Mouse (Mus musculus): ENCODE measurements around the gene Igfbp5. TPM values are rescaled to one million over a fixed set of nuclear protein-coding genes. Genes with fewer than 3 reads are reported as not detected.

Igfbp5 gene
- total RNA-seq, 1 experiment = 2.1 TPM

GRCm38 (mm10) chr1:72809951-72810675 is 64.6 kb downstream of the Igfbp5 start:
- H3K9me3 ChIP-seq (ENCODE audit: control insufficient read depth, insufficient read depth, low read depth, low read length) = no peaks in the 10 kb centered on the region
- H3K9ac ChIP-seq (ENCODE audit: insufficient read depth, low read depth, low read length, poor library complexity, severe bottlenecking) = no peak overlapping the region
- no peak overlapping the region for H3K27ac ChIP-seq (ENCODE audit: insufficient read depth, low read depth, low read length, poor library complexity, severe bottlenecking)
- no peak overlapping the region for H3K4me3 ChIP-seq (ENCODE audit: insufficient read depth in 1 of 2, low read depth in 1 of 2, low read length in 2 of 2, poor library complexity in 1 of 2, severe bottlenecking in 1 of 2)
- in situ Hi-C loops (cut with MboI; ENCODE audit: low sequenced_read_pairs in 2 of 2, unreplicated experiment in 2 of 2) = no loop called here
- H3K4me1 ChIP-seq (ENCODE audit: control insufficient read depth in 2 of 2, insufficient read depth in 2 of 2, low read length in 2 of 2, poor library complexity in 1 of 2) = peaks cover 12 to 25% of the 10 kb centered on the region in 2 experiments
- H3K36me3 ChIP-seq (ENCODE audit: control insufficient read depth, insufficient read depth, low read length, poor library complexity, severe bottlenecking) = no peaks in the 10 kb centered on the region
- no peak for DNase-seq (ENCODE audit: low read depth, low spot score)
- TF ChIP-seq HCFC1 (IDR thresholded peaks at IDR 0.05; ENCODE audit: borderline replicate concordance, insufficient read depth, low read length) = no peak
- TF ChIP-seq MAFK (IDR thresholded peaks at IDR 0.05; ENCODE audit: insufficient read depth, low read depth, low read length) = no peak
- TF ChIP-seq ZNF384 (IDR thresholded peaks at IDR 0.05; ENCODE audit: low read depth, low read length) = no peak
- TF ChIP-seq CHD2 (IDR thresholded peaks at IDR 0.05; ENCODE audit: low read depth, low read length) = no peak
- TF ChIP-seq ZC3H11A (IDR thresholded peaks at IDR 0.05; ENCODE audit: borderline replicate concordance, low read depth, low read length) = no peak

- no peak for TF ChIP-seq CHD2 (IDR thresholded peaks at IDR 0.05; ENCODE audit: low read depth, low read length)
- TF ChIP-seq ZC3H11A (IDR thresholded peaks at IDR 0.05; ENCODE audit: borderline replicate concordance, low read depth, low read length) = no peak
- TF ChIP-seq HCFC1 (IDR thresholded peaks at IDR 0.05; ENCODE audit: borderline replicate concordance, insufficient read depth, low read length) = no peak
- no peak for TF ChIP-seq MAFK (IDR thresholded peaks at IDR 0.05; ENCODE audit: insufficient read depth, low read depth, low read length)
- TF ChIP-seq ZNF384 (IDR thresholded peaks at IDR 0.05; ENCODE audit: low read depth, low read length) = no peak
- no peak overlapping the region for H3K9ac ChIP-seq (ENCODE audit: insufficient read depth, low read depth, low read length, poor library complexity, severe bottlenecking)
- in situ Hi-C loops (cut with MboI; ENCODE audit: low sequenced_read_pairs in 2 of 2, unreplicated experiment in 2 of 2) = no loop called here
- H3K36me3 ChIP-seq (ENCODE audit: control insufficient read depth, insufficient read depth, low read length, poor library complexity, severe bottlenecking) = no peaks in the 10 kb centered on the region
- no peak overlapping the region for H3K27ac ChIP-seq (ENCODE audit: insufficient read depth, low read depth, low read length, poor library complexity, severe bottlenecking)
- H3K4me1 ChIP-seq (ENCODE audit: control insufficient read depth in 2 of 2, insufficient read depth in 2 of 2, low read length in 2 of 2, poor library complexity in 1 of 2) = peaks cover 12 to 25% of the 10 kb centered on the region in 2 experiments
- no peaks in the 10 kb centered on the region for H3K9me3 ChIP-seq (ENCODE audit: control insufficient read depth, insufficient read depth, low read depth, low read length)
- no peak for DNase-seq (ENCODE audit: low read depth, low spot score)
- no peak overlapping the region for H3K4me3 ChIP-seq (ENCODE audit: insufficient read depth in 1 of 2, low read depth in 1 of 2, low read length in 2 of 2, poor library complexity in 1 of 2, severe bottlenecking in 1 of 2)
Measured at GRCm38 (mm10) chr1:72809304-72809703, 65.4 kb downstream of the Igfbp5 start.

Other genes with a start within 250 kb of the Igfbp5 start
- not detected in 2 replicates for gene Ankar, start 174.3 kb downstream of the Igfbp5 start, total RNA-seq (2012; rRNA removed)
- 2,366 and 2,941 TPM in 2 replicates for gene Rpl37a, start 163.6 kb downstream of the Igfbp5 start, total RNA-seq (2012; rRNA removed)
- gene Igfbp2, start 50.4 kb downstream of the Igfbp5 start, total RNA-seq (2012; rRNA removed) = 1,066 and 2,076 TPM in 2 replicates
- not detected in 2 replicates for gene Tnp1, start 141.0 kb upstream of the Igfbp5 start, total RNA-seq (2012; rRNA removed)

Measured in ES-E14 (cell line).